Mouse (Mus musculus) midbrain, embryonic 10.5 days (tissue): ENCODE data around the gene Pes1. TPM values are rescaled to one million over a fixed set of nuclear protein-coding genes. Genes with fewer than 3 reads are reported as not detected.
A peak's percentile ranks its signal among the peaks of the same experiment; 100 is the strongest.

Experiments
- DNase-seq: peaks from one replicate; pipeline ENCODE4 v3.0.0-alpha.2; 2017; ENCODE audit warnings: low spot score
- H3K27ac ChIP-seq: fragments of 300-500 bp; sonication (generic); replicated peaks from 2 replicates; pipeline ENCODE4 v1.5.1; 2016; ENCODE audit warnings: mild to moderate bottlenecking
- H3K27me3 ChIP-seq: fragments of 300-500 bp; sonication (generic); 2 replicates; pipeline ENCODE4 v1.6.1; 2016; ENCODE audit warnings: low read depth, mild to moderate bottlenecking; ENCODE audit not compliant: poor library complexity, severe bottlenecking
- H3K36me3 ChIP-seq: fragments of 300-500 bp; sonication (generic); 2 replicates; pipeline ENCODE4 v1.6.1; 2016; ENCODE audit warnings: mild to moderate bottlenecking, moderate library complexity
- H3K4me1 ChIP-seq: fragments of 300-500 bp; sonication (generic); 2 replicates; pipeline ENCODE4 v1.6.1; 2016
- H3K4me3 ChIP-seq: fragments of 300-500 bp; sonication (generic); 2 replicates; pipeline ENCODE4 v1.5.1; 2016; ENCODE audit warnings: mild to moderate bottlenecking, moderate library complexity
- H3K9me3 ChIP-seq: fragments of 300-500 bp; sonication (generic); replicated peaks from 2 replicates; pipeline ENCODE4 v1.6.1; 2016; ENCODE audit warnings: mild to moderate bottlenecking
- WGBS: fragments of 180-500 bp; shearing (Covaris S2); methylation state at CpG from one replicate; pipeline ENCODE4 v1.1.7; 2016; 5-methylcytosine and 5-hydroxymethylcytosine counted together
- polyA plus RNA-seq: library from polyadenylated mRNA; unstranded; fragments of >200 nt; fragmentation: Nextera tagmentation; extraction: Ambion mirVana; gene quantifications from 2 replicates; pipeline ENCODE4 v1.2.1, GENCODE M21; 2016

Gene Pes1
- polyA plus RNA-seq, 1 experiment from 2014 or later = 103 TPM

GRCm38 (mm10) chr11:3973081-3973480, 9.3 kb downstream of the Pes1 start:
- Histone ChIP-seq H3K27me3 (no peaks in the 10 kb centered on the region), H3K4me1 (no peaks in the 10 kb centered on the region), H3K36me3 (peaks cover 100% of the 10 kb centered on the region), H3K27ac (no peak overlapping the region), H3K9me3 (no peaks in the 10 kb centered on the region), H3K4me3 (no peak overlapping the region)
- 94% methylated on average over 7 of the region's 7 CpGs for WGBS
- DNase-seq = no peak

- Histone ChIP-seq H3K9me3 (no peaks in the 10 kb centered on the region), H3K36me3 (peaks cover 100% of the 10 kb centered on the region)
- WGBS = 78% methylated on average over 3 of the region's 3 CpGs
Measured at GRCm38 (mm10) chr11:3974311-3974710, 10.5 kb downstream of the Pes1 start.

GRCm38 (mm10) chr11:3976678-3977077, 12.9 kb downstream of the Pes1 start, which contains the start of gene 4930556J24Rik:
TSS of gene 4930556J24Rik (minus strand) at chr11:3976778.
- no peaks in the 10 kb centered on the region for H3K27me3 ChIP-seq
- no peak within 1 kb of the TSS for H3K27ac ChIP-seq
- H3K4me3 ChIP-seq = no peak within 1 kb of the TSS
- H3K36me3 ChIP-seq = peaks cover 99% of the 10 kb centered on the region
- no peaks in the 10 kb centered on the region for H3K9me3 ChIP-seq
- no peak for DNase-seq
- H3K4me1 ChIP-seq = no peaks in the 10 kb centered on the region
- 94% methylated on average over 6 of the region's 6 CpGs for WGBS

More at GRCm38 (mm10) chr11:3974311-3974710, 10.5 kb downstream of the Pes1 start:
- no peak overlapping the region for H3K27ac ChIP-seq
- no peaks in the 10 kb centered on the region for H3K4me1 ChIP-seq
- no peak overlapping the region for H3K4me3 ChIP-seq
- DNase-seq = no peak
- H3K27me3 ChIP-seq = no peaks in the 10 kb centered on the region

GRCm38 (mm10) chr11:3978421-3978820, 14.6 kb downstream of the Pes1 start:
- 91% methylated on average over 5 of the region's 5 CpGs for WGBS
- no peak for DNase-seq
- Histone ChIP-seq H3K4me1 (peaks cover 12% of the 10 kb centered on the region), H3K27me3 (peaks cover 11% of the 10 kb centered on the region), H3K27ac (no peak overlapping the region), H3K9me3 (no peaks in the 10 kb centered on the region), H3K4me3 (no peak overlapping the region), H3K36me3 (peaks cover 87% of the 10 kb centered on the region)

- no peaks in the 10 kb centered on the region for H3K9me3 ChIP-seq
- DNase-seq = no peak
- H3K4me1 ChIP-seq = peaks cover 27% of the 10 kb centered on the region
- H3K27ac ChIP-seq = no peak overlapping the region
- H3K27me3 ChIP-seq = peaks cover 31% of the 10 kb centered on the region
- no peak overlapping the region for H3K4me3 ChIP-seq
- 73% methylated on average over 6 of the region's 6 CpGs for WGBS
- H3K36me3 ChIP-seq = peaks cover 56% of the 10 kb centered on the region
Measured at GRCm38 (mm10) chr11:3981536-3981935, 17.8 kb downstream of the Pes1 start.

GRCm38 (mm10) chr11:3982275-3983209, 18.8 kb downstream of the Pes1 start:
- 73% methylated on average over 7 of the region's 7 CpGs for WGBS
- Histone ChIP-seq H3K4me3 (peak overlapping the region; percentile 56; the same call in 1 of the 2 replicates), H3K27ac (no peak overlapping the region), H3K27me3 (peaks cover 31% of the 10 kb centered on the region), H3K4me1 (peaks cover 27% of the 10 kb centered on the region), H3K36me3 (peaks cover 46% of the 10 kb centered on the region), H3K9me3 (no peaks in the 10 kb centered on the region)
- no peak for DNase-seq

- Histone ChIP-seq H3K27me3 (peaks cover 31% of the 10 kb centered on the region), H3K4me3 (peak within 1 kb of the TSS; percentile 56), H3K27ac (peak within 1 kb of the TSS; percentile 57), H3K36me3 (peaks cover 37% of the 10 kb centered on the region), H3K4me1 (peaks cover 27% of the 10 kb centered on the region), H3K9me3 (no peaks in the 10 kb centered on the region)
- 3% methylated on average over 36 of the region's 37 CpGs for WGBS
- no peak for DNase-seq
Measured at GRCm38 (mm10) chr11:3983291-3983862, 19.6 kb downstream of the Pes1 start, which contains the start of gene Gal3st1. TSS of gene Gal3st1 (plus strand) at chr11:3983636.

GRCm38 (mm10) chr11:3983863-3984745, 20.3 kb downstream of the Pes1 start:
- Histone ChIP-seq H3K4me1 (peaks cover 27% of the 10 kb centered on the region), H3K27me3 (peaks cover 31% of the 10 kb centered on the region), H3K36me3 (peaks cover 30% of the 10 kb centered on the region), H3K27ac (peak overlapping the region; percentile 57), H3K4me3 (peak overlapping the region; percentile 56), H3K9me3 (no peaks in the 10 kb centered on the region)
- 15% methylated on average over 15 of the region's 15 CpGs for WGBS
- no peak for DNase-seq

GRCm38 (mm10) chr11:3989748-3990147, 26.0 kb downstream of the Pes1 start:
- 0 out of 2 replicates have a peak, but pooled peaks cover 2% of the 10 kb centered on the region for H3K4me1 ChIP-seq
- no peak overlapping the region for H3K27ac ChIP-seq
- peaks cover 7% of the 10 kb centered on the region for H3K27me3 ChIP-seq
- no peaks in the 10 kb centered on the region for H3K36me3 ChIP-seq
- no peak for DNase-seq
- WGBS = 51% methylated on average over 3 of the region's 3 CpGs
- H3K4me3 ChIP-seq = no peak overlapping the region
- no peaks in the 10 kb centered on the region for H3K9me3 ChIP-seq

- WGBS = 76% methylated on average over 6 of the region's 6 CpGs
- no peaks in the 10 kb centered on the region for H3K9me3 ChIP-seq
Measured at GRCm38 (mm10) chr11:3993132-3993531, 29.4 kb downstream of the Pes1 start.

GRCm38 (mm10) chr11:3993914-3994313, 30.1 kb downstream of the Pes1 start:
- peaks cover 25% of the 10 kb centered on the region for H3K27me3 ChIP-seq
- no peaks in the 10 kb centered on the region for H3K9me3 ChIP-seq
- WGBS = 81% methylated on average over 6 of the region's 6 CpGs
- H3K4me1 ChIP-seq = peaks cover 10% of the 10 kb centered on the region
- H3K36me3 ChIP-seq = no peaks in the 10 kb centered on the region
- no peak overlapping the region for H3K27ac ChIP-seq
- H3K4me3 ChIP-seq = no peak overlapping the region
- no peak for DNase-seq

More at GRCm38 (mm10) chr11:3993132-3993531, 29.4 kb downstream of the Pes1 start:
- Histone ChIP-seq H3K27me3 (peaks cover 17% of the 10 kb centered on the region), H3K4me1 (peaks cover 5% of the 10 kb centered on the region), H3K27ac (no peak overlapping the region), H3K36me3 (no peaks in the 10 kb centered on the region), H3K4me3 (no peak overlapping the region)
- DNase-seq = no peak

GRCm38 (mm10) chr11:3995511-3995910, 31.7 kb downstream of the Pes1 start:
- no peak overlapping the region for H3K27ac ChIP-seq
- H3K36me3 ChIP-seq = no peaks in the 10 kb centered on the region
- WGBS = 94% methylated on average over 5 of the region's 5 CpGs

More at GRCm38 (mm10) chr11:3995511-3995910, 31.7 kb downstream of the Pes1 start:
- DNase-seq = no peak
- H3K9me3 ChIP-seq = no peaks in the 10 kb centered on the region
- peaks cover 10% of the 10 kb centered on the region for H3K4me1 ChIP-seq
- no peak overlapping the region for H3K4me3 ChIP-seq
- H3K27me3 ChIP-seq = peaks cover 41% of the 10 kb centered on the region
